Mouse (Mus musculus) MEL (cell line): ENCODE measurements at regions not wholly inside any gene's neighbourhood (a gene's known extent, or its start where the extent isn't known, plus 50 kb on each side); places are given as distances from the start of the nearest gene placed in this dataset.

Source experiments
- DNase-seq: peaks from one replicate; pipeline ENCODE4 v3.0.0; 2011; ENCODE audit warnings: low read depth, low spot score
- H3K27ac ChIP-seq: 2 replicates; pipeline ENCODE4 v1.5.1; 2012; ENCODE audit warnings: low read depth, mild to moderate bottlenecking, control low read depth, low read length, moderate library complexity; ENCODE audit not compliant: control insufficient read depth
- H3K27me3 ChIP-seq, 2 experiments: fragments of 150-350 bp in 1 of 2; sonication (generic) in 1 of 2; 2 replicates each; pipeline ENCODE4 v1.6.1; 2012; ENCODE audit warnings: low read length in 2 of 2, mild to moderate bottlenecking in 2 of 2, improper control_type of control experiment in 1 of 2, moderate library complexity in 1 of 2; ENCODE audit not compliant: insufficient read depth in 2 of 2, control insufficient read depth in 1 of 2
- H3K36me3 ChIP-seq, 2 experiments: 2 replicates each; pipeline ENCODE4 v1.6.1; 2012 to 2014; ENCODE audit warnings: low read length in 2 of 2, improper control_type of control experiment in 1 of 2, inconsistent platforms in 1 of 2, mild to moderate bottlenecking in 1 of 2; ENCODE audit not compliant: insufficient read depth in 2 of 2, control insufficient read depth in 1 of 2
- H3K4me1 ChIP-seq, 2 experiments: fragments of 150-350 bp in 1 of 2; sonication (generic) in 1 of 2; 2 replicates each; pipeline ENCODE4 v1.6.1; 2012; ENCODE audit warnings: low read length in 2 of 2, improper control_type of control experiment in 1 of 2, mild to moderate bottlenecking in 1 of 2; ENCODE audit not compliant: insufficient read depth in 2 of 2, control insufficient read depth in 1 of 2
- H3K4me3 ChIP-seq, 2 experiments: fragments of 150-350 bp in 1 of 2; sonication (generic) in 1 of 2; 2 replicates each; pipeline ENCODE4 v1.5.1; 2012; ENCODE audit warnings: low read depth in 2 of 2, low read length in 2 of 2, mild to moderate bottlenecking in 2 of 2, moderate library complexity in 2 of 2, control low read depth in 1 of 2, improper control_type of control experiment in 1 of 2; ENCODE audit not compliant: control insufficient read depth in 1 of 2, insufficient read depth in 1 of 2
- H3K79me2 ChIP-seq: 2 replicates; pipeline ENCODE4 v1.6.1; 2012; ENCODE audit warnings: mild to moderate bottlenecking, low read length, moderate library complexity; ENCODE audit not compliant: control insufficient read depth, poor library complexity, insufficient read depth
- H3K9ac ChIP-seq: 2 replicates; pipeline ENCODE4 v1.6.1; 2012; ENCODE audit warnings: low read depth, mild to moderate bottlenecking, control low read depth, low read length, moderate library complexity; ENCODE audit not compliant: control insufficient read depth, poor library complexity, severe bottlenecking
- H3K9me3 ChIP-seq: fragments of 150-350 bp; sonication (generic); replicated peaks from 2 replicates; pipeline ENCODE4 v1.6.1; 2012; ENCODE audit warnings: mild to moderate bottlenecking, low read length, improper control_type of control experiment, moderate library complexity; ENCODE audit not compliant: insufficient read depth
- CHD1 ChIP-seq: IDR thresholded peaks from 2 replicates; pipeline ENCODE4 v1.6.1; 2012; ENCODE audit warnings: low read depth, mild to moderate bottlenecking, inconsistent platforms, low read length, improper control_type of control experiment
- CHD2 ChIP-seq: IDR thresholded peaks from 2 replicates; pipeline ENCODE4 v1.6.1; 2011; ENCODE audit warnings: low read length, improper control_type of control experiment
- CTCF ChIP-seq, 3 experiments: IDR thresholded peaks in 2 of 3; conservative IDR thresholded peaks in 1 of 3; 2 replicates each; pipeline ENCODE4 v1.5.1; 2011 to 2012; ENCODE audit warnings: low read length in 3 of 3, low read depth in 2 of 3, mild to moderate bottlenecking in 2 of 3, improper control_type of control experiment in 1 of 3, inconsistent platforms in 1 of 3, mixed read lengths in 1 of 3, moderate library complexity in 1 of 3; ENCODE audit not compliant: control insufficient read depth in 1 of 3, insufficient read depth in 1 of 3, poor library complexity in 1 of 3, severe bottlenecking in 1 of 3
- EP300 ChIP-seq, 2 experiments: IDR thresholded peaks; 2 replicates each; pipeline ENCODE4 v1.6.1; 2011; ENCODE audit warnings: improper control_type of control experiment in 2 of 2, low read length in 2 of 2, low read depth in 1 of 2, mild to moderate bottlenecking in 1 of 2
- ETS1 ChIP-seq: IDR thresholded peaks from 2 replicates; pipeline ENCODE4 v1.6.1; 2012; ENCODE audit warnings: low read depth, mild to moderate bottlenecking, inconsistent platforms, low read length, improper control_type of control experiment, moderate library complexity
- GATA1 ChIP-seq: IDR thresholded peaks from 2 replicates; pipeline ENCODE4 v1.6.1; 2011; ENCODE audit warnings: low read depth, low read length, improper control_type of control experiment
- KAT2A ChIP-seq: conservative IDR thresholded peaks from 2 replicates; pipeline ENCODE4 v1.6.1; 2012; ENCODE audit warnings: low read depth, low read length, improper control_type of control experiment, inconsistent platforms
- MAX ChIP-seq: IDR thresholded peaks from 2 replicates; pipeline ENCODE4 v1.6.1; 2011; ENCODE audit warnings: low read length, improper control_type of control experiment
- MXI1 ChIP-seq: IDR thresholded peaks from 2 replicates; pipeline ENCODE4 v1.6.1; 2011; ENCODE audit warnings: mild to moderate bottlenecking, low read depth, low read length, improper control_type of control experiment
- NRF1 ChIP-seq: IDR thresholded peaks from 2 replicates; pipeline ENCODE4 v1.6.1; 2014; ENCODE audit warnings: low read depth, mild to moderate bottlenecking, inconsistent platforms, low read length, improper control_type of control experiment, moderate library complexity; ENCODE audit not compliant: poor library complexity, insufficient read depth, severe bottlenecking
- POLR2AphosphoS5 ChIP-seq: IDR thresholded peaks from 2 replicates; pipeline ENCODE4 v1.6.1; 2012; ENCODE audit warnings: low read depth, borderline replicate concordance, mild to moderate bottlenecking, inconsistent platforms, low read length, moderate library complexity, mixed read lengths
- RAD21 ChIP-seq: IDR thresholded peaks from 2 replicates; pipeline ENCODE4 v1.6.1; 2011; ENCODE audit warnings: mild to moderate bottlenecking, low read depth, low read length, improper control_type of control experiment
- SIN3A ChIP-seq: IDR thresholded peaks from 2 replicates; pipeline ENCODE4 v1.6.1; 2012; ENCODE audit warnings: low read length, improper control_type of control experiment, inconsistent platforms
- SMC3 ChIP-seq: IDR thresholded peaks from 2 replicates; pipeline ENCODE4 v1.6.1; 2011; ENCODE audit warnings: low read depth, low read length, improper control_type of control experiment
- TAL1 ChIP-seq: IDR thresholded peaks from 2 replicates; pipeline ENCODE4 v1.6.1; 2012; ENCODE audit warnings: mild to moderate bottlenecking, inconsistent platforms, low read length, moderate library complexity, mixed read lengths
- TCF12 ChIP-seq: IDR thresholded peaks from 2 replicates; pipeline ENCODE4 v1.6.1; 2014; ENCODE audit warnings: low read depth, mild to moderate bottlenecking, inconsistent platforms, low read length, improper control_type of control experiment, moderate library complexity
- UBTF ChIP-seq: IDR thresholded peaks from 2 replicates; pipeline ENCODE4 v1.6.1; 2012; ENCODE audit warnings: low read depth, mild to moderate bottlenecking, inconsistent platforms, low read length, improper control_type of control experiment, moderate library complexity, borderline replicate concordance; ENCODE audit not compliant: insufficient read depth
- USF2 ChIP-seq, 2 experiments: IDR thresholded peaks; 2 replicates each; pipeline ENCODE4 v1.6.1; 2011 to 2012; ENCODE audit warnings: improper control_type of control experiment in 2 of 2, low read length in 2 of 2, borderline replicate concordance in 1 of 2, inconsistent platforms in 1 of 2, low read depth in 1 of 2, mild to moderate bottlenecking in 1 of 2; ENCODE audit not compliant: insufficient read depth in 1 of 2
- ZKSCAN1 ChIP-seq: IDR thresholded peaks from 2 replicates; pipeline ENCODE4 v1.6.1; 2012; ENCODE audit warnings: low read depth, mild to moderate bottlenecking, inconsistent platforms, low read length, improper control_type of control experiment, moderate library complexity
- ZNF384 ChIP-seq: IDR thresholded peaks from 2 replicates; pipeline ENCODE4 v1.6.1; 2012; ENCODE audit warnings: low read depth, mild to moderate bottlenecking, inconsistent platforms, low read length, improper control_type of control experiment

DNA sequence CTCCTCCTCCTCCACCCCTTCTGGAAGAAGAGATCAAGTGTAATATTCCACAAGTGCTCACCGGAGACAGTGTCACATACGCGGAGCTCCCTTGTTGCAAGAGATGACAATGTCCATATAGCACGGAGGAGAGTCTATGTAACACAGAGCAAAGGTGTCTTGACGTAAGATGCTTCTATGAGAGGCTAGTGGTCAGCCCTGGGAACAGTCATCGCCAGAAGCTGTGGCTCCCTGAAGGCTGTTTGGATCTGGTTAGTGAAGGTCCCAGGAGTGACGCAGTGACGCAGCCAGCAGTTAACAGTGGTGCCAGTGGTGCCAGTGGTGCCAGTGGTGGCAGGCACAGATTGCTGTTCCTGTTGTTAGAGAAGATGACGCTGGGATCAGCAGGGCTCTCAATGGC is 66.9 kb downstream of the Twistnb start:
- Histone ChIP-seq H3K4me1 (no peaks in the 10 kb centered on the region), H3K4me3 (no peak overlapping the region), H3K79me2 (no peaks in the 10 kb centered on the region), H3K27ac (no peak overlapping the region), H3K9me3 (no peaks in the 10 kb centered on the region), H3K27me3 (no peaks in the 10 kb centered on the region), H3K36me3 (no peaks in the 10 kb centered on the region), H3K9ac (no peak overlapping the region)
- no peak for DNase-seq
- TF ChIP-seq EP300 (IDR thresholded peaks at IDR 0.05; ENCODE audit: low read depth in 1 of 2, low read length in 2 of 2) (no peak), USF2 (IDR thresholded peaks at IDR 0.05; ENCODE audit: borderline replicate concordance in 1 of 2, insufficient read depth in 1 of 2, low read depth in 1 of 2, low read length in 2 of 2) (no peak), RAD21 (no peak), CHD2 (no peak), UBTF (no peak), POLR2AphosphoS5 (no peak), NRF1 (no peak), ZKSCAN1 (no peak), TAL1 (no peak), GATA1 (no peak), KAT2A (no peak)

DNA sequence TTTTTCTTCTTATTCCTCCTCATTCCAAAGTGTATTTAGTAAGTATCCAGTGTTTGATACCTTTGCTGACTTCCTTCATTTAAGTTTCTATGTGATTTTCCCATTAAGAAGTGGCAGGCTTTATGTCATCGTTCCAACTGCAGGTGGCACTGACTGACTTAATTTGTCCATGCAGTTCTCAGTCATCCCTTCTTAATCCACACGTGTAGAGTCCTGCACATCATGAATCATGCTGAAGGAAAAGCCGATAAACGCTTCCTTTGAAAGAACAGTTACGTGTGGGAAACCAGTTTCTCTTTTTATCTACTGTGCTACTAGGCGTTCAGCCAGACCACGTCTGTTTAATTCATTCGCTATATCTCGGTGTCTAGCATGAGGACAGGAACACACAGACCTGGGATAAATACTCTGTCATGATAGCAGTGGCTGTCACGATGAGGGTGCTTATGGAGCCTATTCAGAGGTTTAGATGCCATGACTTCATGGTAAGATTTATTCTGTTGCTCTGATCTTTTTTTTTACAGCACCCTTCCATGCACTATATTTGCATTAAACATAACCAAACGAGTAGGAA is 68.0 kb downstream of the Twistnb start:
- Histone ChIP-seq H3K9me3 (no peaks in the 10 kb centered on the region), H3K9ac (no peak overlapping the region), H3K27me3 (no peaks in the 10 kb centered on the region), H3K4me1 (no peaks in the 10 kb centered on the region), H3K27ac (no peak overlapping the region), H3K79me2 (no peaks in the 10 kb centered on the region), H3K4me3 (peak overlapping the region in 1 of 2 experiments; percentile 9; a peak in 2 of 4 replicates), H3K36me3 (no peaks in the 10 kb centered on the region)
- peak; percentile 58 for DNase-seq
- peak; percentile 37; the same call in 1 of the 2 replicates for TF ChIP-seq MXI1
- peak; percentile 59 for TF ChIP-seq MAX
- 0 out of 4 replicates have a peak, but pooled peaks of 1 of the 2 experiments have one; percentile 47 for TF ChIP-seq EP300 (IDR thresholded peaks at IDR 0.05; ENCODE audit: low read depth in 1 of 2, low read length in 2 of 2)
- TF ChIP-seq ETS1, result peak; percentile 47; the same call in 1 of the 2 replicates
- no peak for TF ChIP-seq CHD1
- peak in 1 of 3 experiments; percentile 25; a peak in 2 of 6 replicates for TF ChIP-seq CTCF (IDR thresholded peaks at IDR 0.05 in 2 of 3, conservative IDR thresholded peaks at IDR 0.05 in 1 of 3; ENCODE audit: control insufficient read depth in 1 of 3, insufficient read depth in 1 of 3, low read depth in 2 of 3, low read length in 3 of 3, poor library complexity in 1 of 3, severe bottlenecking in 1 of 3)
- peak; percentile 30 for TF ChIP-seq RAD21
- TF ChIP-seq ZNF384, result no peak
- peak; percentile 25; the same call in 1 of the 2 replicates for TF ChIP-seq SMC3
- 0 out of 2 replicates have a peak, but pooled peaks have one; percentile 13 for TF ChIP-seq TCF12
- TF ChIP-seq SIN3A, result no peak
